Mouse (Mus musculus): ENCODE data around the gene Kcnj2. TPM values are rescaled to one million over a fixed set of nuclear protein-coding genes. Genes with fewer than 3 reads are reported as not detected.

Kcnj2 gene
- polyA plus RNA-seq (2012; rRNA removed), result 0.28 and 0.30 TPM in 2 replicates
- 0.09 and 0.10 TPM in 2 replicates for polyA plus RNA-seq (2014; fragmentation: Nextera tagmentation; extraction: Ambion mirVana)

- Histone ChIP-seq H3K4me2 (ENCODE audit: low read depth) (peak within 1 kb of the TSS; percentile 70), H3K4me3 (ENCODE audit: insufficient read depth in 1 of 2, low read depth in 2 of 2, low read length in 2 of 2) (peak within 1 kb of the TSS; percentile 55 to 67), H3K9me3 (ENCODE audit: control insufficient read depth, low read length) (no peaks in the 10 kb centered on the region), H3K36me3 (replicated peaks; ENCODE audit: control insufficient read depth, insufficient read depth, low read depth) (no peaks in the 10 kb centered on the region), H3K4me1 (replicated peaks; ENCODE audit: control insufficient read depth in 2 of 2, insufficient read depth in 2 of 2, low read length in 1 of 2) (peaks cover 0 to 4% of the 10 kb centered on the region in 2 experiments; a peak in 1 of 4 replicates), H3K27ac (no peak within 1 kb of the TSS), H3K27me3 (ENCODE audit: control insufficient read depth, insufficient read depth, low read length) (peaks cover 18% of the 10 kb centered on the region), H3K9ac (replicated peaks) (no peak within 1 kb of the TSS; the same call in 1 of the 2 replicates)
- DNase-seq (ENCODE audit: low read depth in 3 of 3, low spot score in 3 of 3), result peak; percentile 60 to 67 (median 63)
- peak; percentile 98 for ATAC-seq (ENCODE audit: insufficient read depth)
- TF ChIP-seq CTCF (IDR thresholded peaks at IDR 0.05; ENCODE audit: low read depth), result no peak
- no peak for TF ChIP-seq EP300 (IDR thresholded peaks at IDR 0.05; ENCODE audit: low read depth)
- WGBS (ENCODE audit: insufficient replicate concordance), result under 1% methylated on average over 25 of the region's 28 CpGs
Measured at GRCm38 (mm10) chr11:111065635-111066298, at the start of gene Kcnj2. Gene Kcnj2 (plus strand): TSS chr11:111066164.

DNA sequence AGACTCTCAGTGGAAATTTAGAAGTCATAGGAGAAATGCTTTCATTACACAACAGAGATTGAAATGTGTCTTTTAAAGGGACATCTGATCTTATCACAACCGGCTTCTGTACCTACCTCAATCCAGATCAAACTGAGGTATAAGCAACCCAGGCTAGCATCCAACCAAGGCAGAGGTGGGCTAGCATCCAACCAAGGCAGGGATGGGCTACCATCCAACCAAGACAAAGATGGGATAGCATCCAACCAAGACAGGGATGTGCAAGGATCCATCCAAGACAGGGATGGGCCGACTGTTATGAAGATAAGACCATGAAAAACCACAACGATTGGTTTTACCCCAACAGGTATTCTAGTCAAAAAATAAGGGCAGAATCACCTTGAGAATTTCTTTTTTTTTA lies 49.8 kb upstream of the Kcnj2 start:
- Histone ChIP-seq H3K27me3 (ENCODE audit: control insufficient read depth, insufficient read depth, low read length) (no peaks in the 10 kb centered on the region), H3K4me3 (ENCODE audit: insufficient read depth in 1 of 2, low read depth in 2 of 2, low read length in 2 of 2) (no peak overlapping the region), H3K9ac (replicated peaks) (no peak overlapping the region), H3K4me1 (replicated peaks; ENCODE audit: control insufficient read depth in 2 of 2, insufficient read depth in 2 of 2, low read length in 1 of 2) (no peaks in the 10 kb centered on the region), H3K4me2 (ENCODE audit: low read depth) (no peak overlapping the region), H3K27ac (no peak overlapping the region), H3K9me3 (ENCODE audit: control insufficient read depth, low read length) (no peaks in the 10 kb centered on the region), H3K36me3 (replicated peaks; ENCODE audit: control insufficient read depth, insufficient read depth, low read depth) (no peaks in the 10 kb centered on the region)
- DNase-seq (ENCODE audit: low read depth in 3 of 3, low spot score in 3 of 3) (no peak), ATAC-seq (ENCODE audit: insufficient read depth) (no peak)
- TF ChIP-seq EP300 (IDR thresholded peaks at IDR 0.05; ENCODE audit: low read depth), result no peak
- TF ChIP-seq CTCF (IDR thresholded peaks at IDR 0.05; ENCODE audit: low read depth), result no peak
- WGBS (ENCODE audit: insufficient replicate concordance), result 60% methylated on average over 3 of the region's 3 CpGs

DNA sequence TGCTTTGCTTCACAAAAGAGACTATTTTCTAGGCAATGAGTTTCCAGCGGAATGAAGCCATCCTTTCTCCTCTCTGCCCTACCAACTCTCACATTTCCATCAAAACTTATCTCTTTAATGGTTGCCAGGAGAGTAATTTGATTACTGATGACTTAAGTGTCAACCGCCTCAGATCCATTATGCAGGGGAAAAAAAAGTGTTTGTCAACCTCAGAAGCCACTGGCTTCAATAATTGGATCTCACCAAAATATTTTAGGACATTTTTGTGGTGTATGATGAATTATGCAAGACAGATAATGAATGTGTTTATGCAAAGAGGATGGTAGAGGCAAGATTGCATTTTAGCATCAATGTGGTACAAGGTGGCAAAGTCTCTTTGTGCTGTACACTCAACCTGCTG lies 45.8 kb upstream of the Kcnj2 start:
- H3K4me3 ChIP-seq (ENCODE audit: insufficient read depth in 1 of 2, low read depth in 2 of 2, low read length in 2 of 2), result no peak overlapping the region
- DNase-seq (ENCODE audit: low read depth in 3 of 3, low spot score in 3 of 3), result no peak
- H3K4me2 ChIP-seq (ENCODE audit: low read depth), result no peak overlapping the region
- no peaks in the 10 kb centered on the region for H3K27me3 ChIP-seq (ENCODE audit: control insufficient read depth, insufficient read depth, low read length)
- no peaks in the 10 kb centered on the region for H3K36me3 ChIP-seq (replicated peaks; ENCODE audit: control insufficient read depth, insufficient read depth, low read depth)
- H3K27ac ChIP-seq, result no peak overlapping the region
- WGBS (ENCODE audit: insufficient replicate concordance), result 41% methylated on average over 2 of the region's 2 CpGs
- H3K9me3 ChIP-seq (ENCODE audit: control insufficient read depth, low read length), result no peaks in the 10 kb centered on the region
- no peak for TF ChIP-seq EP300 (IDR thresholded peaks at IDR 0.05; ENCODE audit: low read depth)
- no peak for TF ChIP-seq CTCF (IDR thresholded peaks at IDR 0.05; ENCODE audit: low read depth)
- ATAC-seq (ENCODE audit: insufficient read depth), result no peak
- H3K9ac ChIP-seq (replicated peaks), result no peak overlapping the region
- no peaks in the 10 kb centered on the region for H3K4me1 ChIP-seq (replicated peaks; ENCODE audit: control insufficient read depth in 2 of 2, insufficient read depth in 2 of 2, low read length in 1 of 2)

- H3K9me3 ChIP-seq (ENCODE audit: control insufficient read depth, low read length), result no peaks in the 10 kb centered on the region
- TF ChIP-seq EP300 (IDR thresholded peaks at IDR 0.05; ENCODE audit: low read depth) (no peak), CTCF (IDR thresholded peaks at IDR 0.05; ENCODE audit: low read depth) (no peak)
- no peak overlapping the region for H3K27ac ChIP-seq
- H3K4me2 ChIP-seq (ENCODE audit: low read depth), result no peak overlapping the region
- 60% methylated on average over 8 of the region's 8 CpGs for WGBS (ENCODE audit: insufficient replicate concordance)
- no peak overlapping the region for H3K4me3 ChIP-seq (ENCODE audit: insufficient read depth in 1 of 2, low read depth in 2 of 2, low read length in 2 of 2)
- ATAC-seq (ENCODE audit: insufficient read depth), result no peak
- H3K27me3 ChIP-seq (ENCODE audit: control insufficient read depth, insufficient read depth, low read length), result no peaks in the 10 kb centered on the region
- no peak overlapping the region for H3K9ac ChIP-seq (replicated peaks)
- H3K36me3 ChIP-seq (replicated peaks; ENCODE audit: control insufficient read depth, insufficient read depth, low read depth), result no peaks in the 10 kb centered on the region
- H3K4me1 ChIP-seq (replicated peaks; ENCODE audit: control insufficient read depth in 2 of 2, insufficient read depth in 2 of 2, low read length in 1 of 2), result no peaks in the 10 kb centered on the region
- DNase-seq (ENCODE audit: low read depth in 3 of 3, low spot score in 3 of 3), result no peak
Measured at GRCm38 (mm10) chr11:111022681-111023281, 43.2 kb upstream of the Kcnj2 start.

DNA sequence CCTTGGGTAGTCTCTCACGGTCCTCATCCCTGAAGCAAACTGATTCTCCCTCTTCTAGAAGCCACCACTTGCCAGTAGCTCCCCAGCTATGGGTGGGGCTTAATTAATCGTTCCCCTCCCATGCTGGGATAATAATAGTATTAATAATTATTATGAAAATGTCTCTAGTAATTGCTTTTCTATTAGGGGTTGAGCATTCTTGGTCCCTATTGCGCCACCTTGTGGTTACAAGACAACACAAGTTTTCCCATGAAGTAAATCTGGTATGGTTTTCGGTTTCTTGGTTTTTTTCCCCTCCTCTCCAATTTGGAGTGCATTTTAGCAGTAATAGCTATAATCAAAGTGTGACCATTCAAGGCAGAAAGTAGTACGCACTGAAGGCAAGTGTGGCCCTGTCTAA lies 23.8 kb upstream of the Kcnj2 start:
- Histone ChIP-seq H3K9ac (replicated peaks) (no peak overlapping the region), H3K9me3 (ENCODE audit: control insufficient read depth, low read length) (no peaks in the 10 kb centered on the region), H3K36me3 (replicated peaks; ENCODE audit: control insufficient read depth, insufficient read depth, low read depth) (no peaks in the 10 kb centered on the region), H3K4me3 (ENCODE audit: insufficient read depth in 1 of 2, low read depth in 2 of 2, low read length in 2 of 2) (no peak overlapping the region), H3K4me1 (replicated peaks; ENCODE audit: control insufficient read depth in 2 of 2, insufficient read depth in 2 of 2, low read length in 1 of 2) (no peaks in the 10 kb centered on the region), H3K27ac (no peak overlapping the region), H3K4me2 (ENCODE audit: low read depth) (no peak overlapping the region), H3K27me3 (ENCODE audit: control insufficient read depth, insufficient read depth, low read length) (no peaks in the 10 kb centered on the region)
- ATAC-seq (ENCODE audit: insufficient read depth) (no peak), DNase-seq (ENCODE audit: low read depth in 3 of 3, low spot score in 3 of 3) (no peak)
- WGBS (ENCODE audit: insufficient replicate concordance), result 29% methylated on average over 5 of the region's 5 CpGs
- TF ChIP-seq EP300 (IDR thresholded peaks at IDR 0.05; ENCODE audit: low read depth) (no peak), CTCF (IDR thresholded peaks at IDR 0.05; ENCODE audit: low read depth) (peak; percentile 41; the same call in 1 of the 2 replicates)
